Mouse (Mus musculus): Measurements from ENCODE around the gene Srgap2. TPM values are rescaled to one million over a fixed set of nuclear protein-coding genes. Genes with fewer than 3 reads are reported as not detected.
A peak's percentile ranks its signal among the peaks of the same experiment; 100 is the strongest.

Gene Srgap2
- polyA plus RNA-seq, 2 experiments from 2014 or later = 25.0 to 31.5 TPM

GRCm38 (mm10) chr1:131463953-131464627, 63.1 kb downstream of the Srgap2 start:
- no peak for ATAC-seq

GRCm38 (mm10) chr1:131462541-131463067, 64.5 kb downstream of the Srgap2 start:
- no peak for ATAC-seq

DNA sequence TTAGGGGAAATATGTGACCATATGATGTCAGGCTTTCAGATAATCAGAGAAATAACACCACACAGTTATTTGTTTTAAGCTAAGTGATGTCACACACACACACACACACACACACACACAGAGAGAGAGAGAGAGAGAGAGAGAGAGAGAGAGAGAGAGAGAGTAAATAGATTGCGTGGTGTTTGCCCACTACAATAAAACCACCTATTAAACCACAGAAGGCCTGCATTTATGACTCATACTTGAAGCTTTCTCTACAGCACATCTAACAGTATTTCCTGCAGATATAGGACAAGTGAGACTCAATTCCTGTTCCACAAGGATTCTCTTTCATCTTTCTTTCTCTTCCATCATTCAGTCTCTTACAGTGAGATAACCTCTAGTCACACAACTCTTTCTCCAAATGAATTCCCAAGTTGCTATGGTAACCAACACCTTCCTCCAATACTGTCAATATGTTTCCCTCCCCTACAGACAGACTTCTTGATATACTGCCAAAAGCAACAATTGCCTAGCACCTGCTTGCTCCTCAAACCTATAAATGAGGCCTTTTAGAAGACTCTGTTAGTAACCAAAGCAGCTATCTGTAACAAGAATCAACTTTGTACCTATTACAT, 66.1 kb downstream of the Srgap2 start:
- ATAC-seq = peak; percentile 62

DNA sequence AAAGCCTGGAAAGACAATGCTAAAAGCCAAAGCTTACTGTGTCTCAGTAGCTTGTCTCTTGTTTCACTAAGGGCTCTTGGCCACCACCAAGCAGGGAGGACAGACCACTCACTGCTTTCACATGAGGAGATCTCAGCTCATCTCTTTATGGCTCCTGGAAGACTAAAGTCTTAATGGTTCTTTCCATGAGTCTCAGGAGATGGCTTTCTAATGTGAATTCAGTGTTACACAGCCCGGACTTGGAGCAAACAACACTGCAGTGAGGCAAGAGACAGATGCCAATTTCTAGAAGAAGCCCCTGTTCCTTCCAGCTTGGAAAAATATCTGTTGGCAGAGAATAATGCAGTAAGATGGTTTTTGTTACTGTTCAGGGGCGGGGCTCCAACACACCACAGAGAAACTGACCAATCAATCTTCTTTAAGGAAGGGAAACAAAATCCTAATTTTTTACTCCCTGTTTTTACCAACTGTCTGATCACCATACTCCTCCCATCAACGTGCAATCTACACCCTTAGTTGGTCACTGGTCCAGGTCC, 71.7 kb downstream of the Srgap2 start:
- no peak for ATAC-seq

- no peak for ATAC-seq
Measured at GRCm38 (mm10) chr1:131454386-131454785, 72.8 kb downstream of the Srgap2 start.

DNA sequence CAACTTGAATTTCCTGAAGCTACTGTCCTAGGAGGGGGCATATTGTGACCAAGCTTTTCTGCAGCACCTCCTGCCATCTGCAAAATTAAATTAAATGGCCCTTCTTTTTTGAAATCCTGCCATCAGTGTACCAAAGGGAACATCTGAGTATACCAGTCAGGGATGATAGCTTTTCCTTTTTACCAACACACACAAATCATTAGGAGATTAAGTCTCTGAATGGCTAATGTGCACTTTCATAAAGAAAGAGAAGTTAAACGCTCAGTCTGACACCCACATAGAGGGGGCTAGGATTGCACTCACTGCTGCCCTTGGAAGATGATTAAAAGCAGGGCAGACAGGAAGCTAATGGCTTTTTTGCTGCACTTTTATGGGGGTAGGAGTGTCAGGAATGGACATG, 73.8 kb downstream of the Srgap2 start:
- ATAC-seq = no peak

- no peak for ATAC-seq
Measured at GRCm38 (mm10) chr1:131448373-131448772, 78.8 kb downstream of the Srgap2 start.

DNA sequence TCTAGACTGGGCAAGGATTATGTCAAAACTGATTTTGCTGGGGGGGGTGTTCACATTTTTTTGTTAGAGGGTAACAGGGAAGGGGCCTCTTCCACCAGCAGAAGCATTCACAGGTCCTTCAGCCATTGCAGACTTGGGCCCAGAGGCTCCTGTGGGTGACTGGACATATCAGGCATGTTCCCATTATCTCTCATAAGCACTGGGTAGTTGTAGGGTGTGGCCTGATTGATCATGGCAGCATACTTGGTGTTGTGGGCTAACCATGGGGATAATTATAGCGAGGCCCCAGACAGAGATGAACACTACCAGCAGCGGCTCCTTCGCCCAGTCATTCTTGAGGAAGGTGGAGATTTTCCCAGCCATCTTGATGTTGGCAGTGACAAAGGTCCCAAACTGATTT, 79.8 kb downstream of the Srgap2 start:
- no peak for ATAC-seq

DNA sequence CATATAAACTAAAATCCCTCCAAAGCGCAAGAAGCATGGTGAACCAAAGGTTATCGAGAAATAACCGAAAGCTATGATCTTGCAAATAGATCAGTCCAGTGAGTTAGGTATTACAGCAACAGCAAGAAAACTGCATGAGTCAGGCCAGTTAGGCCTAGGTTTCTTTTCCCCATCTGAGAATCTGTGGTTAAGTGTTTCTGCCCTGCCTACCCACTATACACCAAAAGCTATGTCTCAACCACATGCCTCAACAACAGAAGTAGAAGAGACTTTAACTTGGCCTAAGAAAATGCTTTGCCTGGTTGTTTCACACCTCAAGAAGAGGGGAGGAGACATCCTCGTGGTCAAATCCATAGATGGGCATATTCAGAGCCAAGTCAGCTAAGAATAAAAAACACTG, 80.6 kb downstream of the Srgap2 start:
- no peak for ATAC-seq

DNA sequence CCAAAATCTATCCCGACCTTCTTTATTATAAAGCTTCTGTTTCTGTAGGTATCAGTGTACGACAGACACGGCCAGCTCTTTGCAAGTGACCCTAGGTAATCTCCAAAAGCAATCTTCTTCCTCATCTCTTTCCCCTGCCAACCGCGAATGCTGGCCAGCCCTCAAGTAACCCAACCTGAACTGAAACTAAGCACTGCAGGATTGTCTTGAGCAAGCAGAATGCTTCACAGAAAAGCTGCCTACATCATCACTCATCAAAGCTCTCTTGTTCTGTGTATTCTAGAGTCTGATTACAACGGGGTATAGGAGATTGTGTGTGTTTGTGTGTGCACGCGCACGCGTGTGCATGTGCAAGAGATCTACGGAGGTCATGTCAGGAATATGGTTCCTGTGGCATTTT, 88.6 kb downstream of the Srgap2 start:
- no peak for ATAC-seq

- ATAC-seq = no peak
Measured at GRCm38 (mm10) chr1:131437975-131438374, 89.2 kb downstream of the Srgap2 start.

DNA sequence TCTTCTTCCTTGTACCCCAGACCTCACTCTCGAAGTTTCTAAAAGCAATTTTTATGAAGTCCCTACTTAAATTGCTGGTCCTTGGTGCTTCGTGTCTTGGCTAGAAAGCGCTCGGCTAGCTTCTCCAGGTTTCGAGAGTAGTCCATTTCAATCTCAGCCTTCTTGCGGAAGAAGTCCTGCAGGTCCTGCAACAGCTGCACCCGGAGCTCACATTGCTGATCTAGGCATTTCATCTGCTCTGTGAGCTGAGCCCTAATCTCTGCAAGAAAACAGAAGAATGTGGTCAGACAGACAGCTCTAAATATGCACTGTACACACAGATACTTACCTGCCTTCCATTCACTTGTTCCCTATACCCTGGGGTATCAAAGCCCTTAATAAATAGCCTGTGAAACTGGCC, 90.5 kb downstream of the Srgap2 start:
- ATAC-seq = no peak

DNA sequence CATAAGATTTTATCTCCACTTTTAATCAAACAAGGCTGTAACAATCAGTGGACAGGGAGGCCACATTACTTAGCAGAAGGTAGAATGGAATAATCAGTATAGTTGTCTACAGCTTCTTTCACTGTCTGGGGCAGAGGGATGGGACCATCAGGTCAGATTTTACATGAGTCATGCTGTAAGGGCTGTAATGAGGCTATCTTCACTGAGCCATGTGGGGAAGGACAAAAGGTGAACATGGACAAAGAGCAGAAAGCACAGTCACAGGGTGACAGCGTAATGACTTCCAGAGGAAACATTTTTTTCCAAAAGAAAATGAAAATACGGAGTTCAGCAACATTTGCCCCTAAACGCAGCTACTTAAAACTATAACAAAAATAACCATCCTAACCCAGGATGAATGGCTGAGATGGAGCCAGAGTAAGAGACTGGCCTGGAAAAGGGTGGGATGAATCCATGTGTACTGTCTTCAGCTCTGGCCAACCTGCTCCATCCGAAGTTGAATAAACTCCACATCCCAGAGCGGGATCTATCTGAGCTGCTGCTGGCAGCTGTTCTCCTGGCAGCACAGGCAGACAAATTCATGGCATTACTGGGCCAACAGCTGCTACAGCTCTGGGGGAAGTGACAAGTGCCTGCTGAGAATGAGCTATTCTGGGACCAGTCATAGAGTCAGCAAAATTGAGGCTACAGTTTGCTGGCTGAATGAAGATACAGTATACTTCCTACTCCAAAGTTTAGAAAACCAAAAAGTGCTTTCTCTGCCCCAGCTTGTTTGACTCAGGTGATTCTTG, 95.5 kb downstream of the Srgap2 start:
- ATAC-seq = no peak

DNA sequence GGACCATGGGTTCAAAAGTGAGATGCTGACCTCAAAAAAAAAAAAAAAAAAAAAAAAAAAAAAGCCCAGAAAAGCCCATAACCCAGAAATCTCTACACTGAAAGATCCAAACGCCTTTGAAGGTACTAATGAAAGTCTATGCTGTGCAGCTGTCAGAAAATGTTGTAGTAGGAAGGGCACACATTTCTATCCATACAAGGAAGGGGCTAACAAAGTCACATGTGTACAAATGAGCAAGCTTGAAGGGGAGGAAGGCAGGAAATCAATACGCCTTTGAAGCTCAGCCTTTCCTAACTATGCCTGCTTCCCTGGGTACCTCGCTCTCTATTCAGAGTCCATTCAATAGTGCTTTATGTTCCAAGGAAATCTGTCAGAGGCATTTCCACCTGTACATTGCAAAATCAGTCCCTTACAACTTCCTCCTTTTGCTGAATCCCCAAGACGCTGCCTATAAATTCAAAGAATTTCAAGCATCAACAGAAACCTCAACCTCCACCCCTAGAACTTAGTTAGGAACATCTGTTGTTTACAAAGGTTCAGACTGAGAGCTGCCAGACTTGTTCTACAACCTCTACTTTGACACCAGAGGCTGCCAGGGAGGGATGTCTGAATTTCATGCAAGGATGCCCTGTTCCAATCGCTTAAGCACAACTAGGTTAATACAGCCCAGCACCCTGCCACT, 99.9 kb downstream of the Srgap2 start:
- no peak for ATAC-seq

GRCm38 (mm10) chr1:131423061-131423460, 104.1 kb downstream of the Srgap2 start:
- no peak for ATAC-seq

DNA sequence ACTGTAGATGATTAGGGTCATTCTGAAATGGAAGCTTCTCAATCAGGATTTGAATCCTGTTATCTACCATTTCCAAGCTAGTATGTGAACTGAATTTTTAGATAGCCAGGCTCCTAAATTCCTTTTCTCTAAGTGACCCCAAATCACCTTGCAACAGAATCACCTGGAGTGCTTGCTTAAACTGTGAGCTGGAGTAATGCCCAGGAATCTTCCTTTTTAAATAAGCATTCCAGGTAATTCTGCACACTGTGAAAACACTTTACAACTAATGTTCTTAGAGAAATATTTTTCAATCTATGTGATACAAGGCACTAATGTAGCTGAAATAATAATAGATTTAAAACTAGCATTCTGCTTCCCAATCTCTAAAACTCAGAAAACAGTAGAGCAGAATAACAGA, 106.0 kb downstream of the Srgap2 start:
- ATAC-seq = no peak

DNA sequence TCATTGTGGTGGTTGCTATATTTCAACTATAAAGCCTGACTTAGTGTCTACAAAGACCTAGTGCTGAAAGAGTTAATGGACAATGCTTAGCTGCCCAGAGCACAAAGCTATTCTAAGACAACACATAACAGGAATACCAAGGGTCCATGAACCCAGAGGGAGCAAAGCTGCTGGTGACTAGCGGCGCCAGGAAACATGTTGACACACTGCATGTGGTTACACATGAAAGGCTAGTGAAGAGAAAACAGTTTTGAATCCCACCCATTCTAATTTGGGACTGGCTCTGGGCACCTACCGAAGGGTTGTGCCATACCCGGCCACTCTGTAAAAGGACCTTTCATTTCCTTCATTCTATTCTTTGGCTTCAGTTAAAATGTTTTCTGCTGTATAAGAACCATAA, 106.5 kb downstream of the Srgap2 start:
- ATAC-seq = no peak

DNA sequence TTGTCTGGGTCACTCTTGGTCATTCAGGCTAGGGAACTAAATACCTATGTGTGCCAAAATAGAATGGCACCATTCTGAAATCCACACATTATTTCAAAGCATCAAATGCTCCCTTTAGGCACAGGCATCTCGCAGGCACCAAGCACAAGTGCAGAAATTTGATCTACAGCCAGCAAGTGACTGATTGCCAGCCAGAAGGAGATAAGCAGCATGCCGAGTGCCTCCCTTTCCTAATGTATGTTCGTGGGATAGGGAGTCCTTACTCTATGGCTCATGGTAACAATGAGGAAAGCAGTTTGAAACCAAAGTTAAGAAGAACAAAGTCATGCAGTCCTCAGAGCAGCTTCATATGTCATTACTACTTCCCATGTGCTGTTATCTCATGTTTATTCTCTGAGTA, 107.8 kb downstream of the Srgap2 start:
- no peak for ATAC-seq

GRCm38 (mm10) chr1:131417821-131418660, 109.1 kb downstream of the Srgap2 start:
- no peak for ATAC-seq

GRCm38 (mm10) chr1:131417059-131417750, 109.9 kb downstream of the Srgap2 start:
- no peak for ATAC-seq

- ATAC-seq = no peak
Measured at GRCm38 (mm10) chr1:131403567-131403966, 123.6 kb downstream of the Srgap2 start.

Measured in CD4-positive, CD25-positive, alpha-beta regulatory T cell, adult 4 months (primary cell).